In genomic region chr16:37947160-37947559, GRCm38 (mm10) we compare ENCODE assay signal across 9 mouse cellular contexts. TPM values are rescaled to one million over a fixed set of nuclear protein-coding genes. Genes with fewer than 3 reads are reported as not detected.
DNase-seq lines count a peak whose midpoint lies in the region; ATAC-seq and TF ChIP-seq lines count a peak whose summit lies in the region.
"Had no signal": no experiment of that assay in that cellular context is flagged by ENCODE, and none has a peak within 500 bp of the region (broad histone marks: within the 10 kb centered on the region; RNA-seq: fewer than 3 reads in every experiment).

No protein-coding gene starts in this region.

- 35% methylated on average over 5 of the region's 5 CpGs for WGBS in midbrain, embryonic 16.5 days
- 41% methylated on average over 5 of the region's 5 CpGs for WGBS in stomach, postnatal 0 days

- no peaks in the 10 kb centered on the region for H3K9me3 ChIP-seq in midbrain, embryonic 16.5 days (replicated peaks; ENCODE audit: control insufficient read depth, low read length, poor library complexity, severe bottlenecking)
- no peaks in the 10 kb centered on the region for H3K9me3 ChIP-seq in stomach, postnatal 0 days (ENCODE audit: control insufficient read depth, low read length)

- TF ChIP-seq EP300 in stomach, postnatal 0 days (optimal IDR thresholded peaks at IDR 0.05) = no peak

- ATAC-seq in hematopoietic stem cell, adult 5-6 weeks (replicated peaks in 1 of 2; ENCODE audit: insufficient read depth in 1 of 2, low FRiP score in 2 of 2, low TSS enrichment in 1 of 2, low read depth in 1 of 2, poor library complexity in 2 of 2, severe bottlenecking in 2 of 2) = peak; percentile 85 to 89
- ATAC-seq in midbrain, embryonic 16.5 days = 0 out of 2 replicates have a peak, but pooled peaks have one; percentile 36
- ATAC-seq in stomach, postnatal 0 days (ENCODE audit: low FRiP score, low TSS enrichment) = peak; percentile 73; the same call in 1 of the 2 replicates

- TF ChIP-seq CTCF in embryonic fibroblast, embryonic 13.5 days (IDR thresholded peaks at IDR 0.05; ENCODE audit: borderline replicate concordance, insufficient read depth, low read length) = peak; percentile 93
- TF ChIP-seq CTCF in stomach, postnatal 0 days (IDR thresholded peaks at IDR 0.05; ENCODE audit: low read depth) = peak; percentile 89

- no peak for TF ChIP-seq POLR2A in embryonic fibroblast, embryonic 13.5 days (IDR thresholded peaks at IDR 0.05; ENCODE audit: low read depth, low read length)

- no peak overlapping the region for H3K4me2 ChIP-seq in midbrain, embryonic 16.5 days (ENCODE audit: low read length)
- no peak overlapping the region for H3K4me2 ChIP-seq in stomach, postnatal 0 days (replicated peaks; ENCODE audit: low read depth)

- H3K36me3 ChIP-seq in midbrain, embryonic 16.5 days (ENCODE audit: control insufficient read depth, insufficient read depth, low read length) = no peaks in the 10 kb centered on the region
- no peaks in the 10 kb centered on the region for H3K36me3 ChIP-seq in stomach, postnatal 0 days (ENCODE audit: control insufficient read depth, insufficient read depth, low read length)

- H3K4me3 ChIP-seq in embryonic fibroblast, embryonic 13.5 days (ENCODE audit: insufficient read depth, low read length) = no peak overlapping the region
- no peak overlapping the region for H3K4me3 ChIP-seq in midbrain, embryonic 16.5 days (ENCODE audit: low read depth, low read length)
- no peak overlapping the region for H3K4me3 ChIP-seq in stomach, postnatal 0 days (ENCODE audit: low read depth, low read length)

- intact Hi-C loops in left cerebral cortex, postnatal 25 days (cut with DNase I) = loop anchor here (1.0 to 5.0 kb wide), 3 partner anchors 80 to 263 kb away; partner anchors contain the start of gene Lrrc58

- H3K27me3 ChIP-seq in midbrain, embryonic 16.5 days (ENCODE audit: control insufficient read depth, insufficient read depth, low read depth, low read length) = no peaks in the 10 kb centered on the region
- H3K27me3 ChIP-seq in stomach, postnatal 0 days (ENCODE audit: control insufficient read depth, insufficient read depth, low read length) = no peaks in the 10 kb centered on the region

- H3K4me1 ChIP-seq in embryonic fibroblast, embryonic 13.5 days (ENCODE audit: control insufficient read depth, insufficient read depth, low read length) = no peaks in the 10 kb centered on the region; the same call in 1 of the 2 replicates
- 0 out of 2 replicates have a peak, but pooled peaks cover 2% of the 10 kb centered on the region for H3K4me1 ChIP-seq in midbrain, embryonic 16.5 days (ENCODE audit: control insufficient read depth, insufficient read depth, low read length)
- no peaks in the 10 kb centered on the region for H3K4me1 ChIP-seq in stomach, postnatal 0 days (replicated peaks; ENCODE audit: control insufficient read depth, insufficient read depth)

- no peak overlapping the region for H3K27ac ChIP-seq in embryonic fibroblast, embryonic 13.5 days (ENCODE audit: insufficient read depth, low read length)
- no peak overlapping the region for H3K27ac ChIP-seq in midbrain, embryonic 16.5 days (ENCODE audit: low read length)
- H3K27ac ChIP-seq in stomach, postnatal 0 days (replicated peaks) = no peak overlapping the region

- no peak overlapping the region for H3K9ac ChIP-seq in midbrain, embryonic 16.5 days (ENCODE audit: low read depth, low read length)
- H3K9ac ChIP-seq in stomach, postnatal 0 days (ENCODE audit: low read length) = no peak overlapping the region

- peak; percentile 30 to 33 for DNase-seq in layer of hippocampus, adult 8-10 months (ENCODE audit: low spot score in 2 of 2)
- no peak for DNase-seq in layer of hippocampus, adult 9-10 months (ENCODE audit: low spot score)
- peak; percentile 78 to 88 for DNase-seq in adrenal gland, postnatal 36 days
- peak; percentile 43 to 55 for DNase-seq in left cerebral cortex, postnatal 25 days (ENCODE audit: low spot score in 2 of 2)
- peak; percentile 77 for DNase-seq in stomach, postnatal 0 days (ENCODE audit: low spot score)

RNA-seq across cellular contexts. Expression of gene Gpr156, which starts 30.9 kb away (rescaled TPM):
- 1 to 10 TPM in 1 of 4 experiments, under 1 TPM in 3; 0.50 to 1.4 (median 0.74) TPM for total RNA-seq in layer of hippocampus, adult 8-10 months (2022)
- under 1 TPM; 0.10 to 0.13 TPM for total RNA-seq in adrenal gland, postnatal 36 days (2021)
- 0.13 and 0.30 TPM in 2 replicates for polyA plus RNA-seq in embryonic fibroblast, embryonic 13.5 days (2011; ENCODE audit: insufficient read length, low read depth, missing spikeins)
- not detected in 2 replicates for total RNA-seq in hematopoietic stem cell, adult 5-6 weeks (2017)
- total RNA-seq in left cerebral cortex, postnatal 25 days (2021) = under 1 TPM; 0.46 to 0.48 TPM
- polyA plus RNA-seq in midbrain, embryonic 16.5 days (2015; fragmentation: Nextera tagmentation; extraction: Ambion mirVana) = 5.1 and 5.8 TPM in 2 replicates
- 0.07 TPM in 2 replicates for polyA plus RNA-seq in stomach, postnatal 0 days (2015; fragmentation: Nextera tagmentation; extraction: Ambion mirVana)
- polyA plus RNA-seq: liver, embryonic 16.5 days had no signal

Comparison
In these comparisons a context has a peak if more than half of its experiments do, and no peak if none do; other contexts are left out.
1. ATAC-seq: peak in every context shown above with its lines; median percentile 87 in hematopoietic stem cell, adult 5-6 weeks; 73 in stomach, postnatal 0 days; 36 in midbrain, embryonic 16.5 days.